Mouse (Mus musculus) stomach, embryonic 14.5 days (tissue): ENCODE results near the gene Naa40. TPM values are rescaled to one million over a fixed set of nuclear protein-coding genes. Genes with fewer than 3 reads are reported as not detected.

ENCODE experiments used
- ATAC-seq: fragments of 200-750 bp; cut with Nextera tagmentation; 2 replicates; pipeline ENCODE4 v1.8.0; 2017; ENCODE audit warnings: low read depth, moderate TSS enrichment; ENCODE audit not compliant: insufficient number of reproducible peaks, insufficient read depth, low FRiP score
- H3K27ac ChIP-seq: fragments of 300-500 bp; sonication (generic); 2 replicates; pipeline ENCODE4 v1.5.1; 2014; ENCODE audit warnings: mild to moderate bottlenecking, low read length, moderate library complexity, mixed read lengths
- H3K27me3 ChIP-seq: fragments of 300-500 bp; sonication (generic); 2 replicates; pipeline ENCODE4 v1.6.1; 2014; ENCODE audit warnings: low read length, control low read depth, mixed read lengths; ENCODE audit not compliant: control insufficient read depth, insufficient read depth
- H3K36me3 ChIP-seq: fragments of 300-500 bp; sonication (generic); 2 replicates; pipeline ENCODE4 v1.6.1; 2014; ENCODE audit warnings: mild to moderate bottlenecking, control low read depth, low read length, moderate library complexity, mixed read lengths; ENCODE audit not compliant: control insufficient read depth, insufficient read depth
- H3K4me1 ChIP-seq: fragments of 300-500 bp; sonication (generic); 2 replicates; pipeline ENCODE4 v1.6.1; 2014; ENCODE audit warnings: low read length, control low read depth, mixed read lengths; ENCODE audit not compliant: control insufficient read depth, insufficient read depth
- H3K4me2 ChIP-seq: fragments of 300-500 bp; sonication (generic); replicated peaks from 2 replicates; pipeline ENCODE4 v1.6.1; 2014; ENCODE audit warnings: low read depth, low read length, control low read depth
- H3K4me3 ChIP-seq: fragments of 300-500 bp; sonication (generic); 2 replicates; pipeline ENCODE4 v1.5.1; 2014; ENCODE audit warnings: low read depth, low read length, control low read depth
- H3K9ac ChIP-seq: fragments of 300-500 bp; sonication (generic); replicated peaks from 2 replicates; pipeline ENCODE4 v1.6.1; 2014; ENCODE audit warnings: low read depth, mild to moderate bottlenecking, control low read depth, low read length, moderate library complexity, mixed read lengths
- H3K9me3 ChIP-seq: fragments of 300-500 bp; sonication (generic); 2 replicates; pipeline ENCODE4 v1.6.1; 2016; ENCODE audit warnings: low read depth, low read length, control low read depth; ENCODE audit not compliant: control insufficient read depth
- WGBS: fragments of 180-500 bp; shearing (Covaris S2); extraction: QIAGEN DNeasy Blood & Tissue Kit; methylation state at CpG from one replicate; pipeline ENCODE4 v1.1.7; 2014; 5-methylcytosine and 5-hydroxymethylcytosine counted together
- polyA plus RNA-seq: library from polyadenylated mRNA; unstranded; fragments of >200 nt; fragmentation: Nextera tagmentation; extraction: Ambion mirVana; gene quantifications from 2 replicates; pipeline ENCODE4 v1.2.1, GENCODE M21; 2014

Naa40 gene
- polyA plus RNA-seq, 1 experiment from 2014 or later, result 59.6 TPM

DNA sequence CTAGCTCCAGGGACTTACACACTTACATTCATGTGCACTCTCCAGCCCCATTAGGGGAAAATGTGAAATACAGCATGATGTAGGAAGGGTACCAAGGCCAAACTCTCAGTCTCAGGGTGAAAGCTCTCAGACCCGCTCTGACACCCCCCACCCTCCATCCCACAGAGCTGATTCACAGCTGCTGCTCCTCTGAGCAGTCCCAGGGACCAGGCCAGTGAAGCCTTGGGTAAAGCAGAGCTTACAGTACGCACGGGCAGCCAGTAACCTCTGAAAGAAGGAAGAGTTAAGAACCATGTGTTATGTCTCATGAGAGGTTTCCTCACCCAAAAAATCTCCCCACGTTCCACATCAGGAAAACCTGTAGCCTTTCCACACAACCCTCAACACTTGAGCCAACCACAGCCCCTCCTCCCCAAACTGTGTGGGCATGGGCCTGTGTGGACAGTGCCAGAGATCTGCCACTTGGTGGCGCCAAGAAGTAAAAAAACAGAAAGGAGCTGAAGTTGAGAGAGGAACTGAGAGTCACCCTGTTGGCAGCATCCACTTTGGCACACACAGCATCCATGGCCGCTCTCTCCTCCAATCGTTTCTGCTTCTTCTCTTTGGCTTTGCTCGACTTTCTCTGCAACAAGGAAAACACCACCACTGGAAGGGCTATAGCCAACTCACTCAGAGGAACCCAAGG lies 6.3 kb downstream of the Naa40 start:
- no peaks in the 10 kb centered on the region for H3K9me3 ChIP-seq

DNA sequence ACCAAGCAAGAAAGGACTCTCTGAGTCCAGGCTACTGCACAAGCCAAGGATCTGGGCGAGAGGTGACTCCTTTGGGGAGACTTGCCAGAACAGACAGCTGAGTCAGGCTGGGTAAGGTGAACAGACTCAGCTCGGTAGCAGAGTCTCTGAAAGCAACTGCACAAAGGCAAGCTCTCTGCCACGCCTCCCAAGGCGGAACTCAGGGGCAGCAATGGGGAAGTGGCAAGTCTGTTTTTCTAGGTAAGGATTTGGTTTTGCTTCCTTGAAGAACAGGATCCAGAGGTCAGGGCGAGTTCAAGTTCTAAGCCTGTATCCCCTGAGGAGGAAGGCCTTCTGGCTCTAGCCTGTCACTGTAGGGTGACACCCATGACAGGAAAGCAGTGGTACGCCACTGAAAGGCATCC lies 14.5 kb downstream of the Naa40 start:
- no peak overlapping the region for H3K4me2 ChIP-seq
- H3K4me3 ChIP-seq, result no peak overlapping the region
- no peaks in the 10 kb centered on the region for H3K27me3 ChIP-seq
- H3K9me3 ChIP-seq, result no peaks in the 10 kb centered on the region
- 68% methylated on average over 6 of the region's 6 CpGs for WGBS
- H3K9ac ChIP-seq, result no peak overlapping the region
- peaks cover 40% of the 10 kb centered on the region for H3K36me3 ChIP-seq
- H3K27ac ChIP-seq, result no peak overlapping the region
- no peaks in the 10 kb centered on the region for H3K4me1 ChIP-seq
- peak; percentile 51; the same call in 1 of the 2 replicates for ATAC-seq

More for the DNA sequence above, 6.3 kb downstream of the Naa40 start:
- Histone ChIP-seq H3K36me3 (peaks cover 25% of the 10 kb centered on the region), H3K27ac (no peak overlapping the region), H3K27me3 (no peaks in the 10 kb centered on the region), H3K9ac (no peak overlapping the region), H3K4me3 (no peak overlapping the region), H3K4me2 (no peak overlapping the region), H3K4me1 (peaks cover 4% of the 10 kb centered on the region; the same call in 1 of the 2 replicates)
- 55% methylated on average over 8 of the region's 8 CpGs for WGBS
- ATAC-seq, result peak; percentile 69; the same call in 1 of the 2 replicates

DNA sequence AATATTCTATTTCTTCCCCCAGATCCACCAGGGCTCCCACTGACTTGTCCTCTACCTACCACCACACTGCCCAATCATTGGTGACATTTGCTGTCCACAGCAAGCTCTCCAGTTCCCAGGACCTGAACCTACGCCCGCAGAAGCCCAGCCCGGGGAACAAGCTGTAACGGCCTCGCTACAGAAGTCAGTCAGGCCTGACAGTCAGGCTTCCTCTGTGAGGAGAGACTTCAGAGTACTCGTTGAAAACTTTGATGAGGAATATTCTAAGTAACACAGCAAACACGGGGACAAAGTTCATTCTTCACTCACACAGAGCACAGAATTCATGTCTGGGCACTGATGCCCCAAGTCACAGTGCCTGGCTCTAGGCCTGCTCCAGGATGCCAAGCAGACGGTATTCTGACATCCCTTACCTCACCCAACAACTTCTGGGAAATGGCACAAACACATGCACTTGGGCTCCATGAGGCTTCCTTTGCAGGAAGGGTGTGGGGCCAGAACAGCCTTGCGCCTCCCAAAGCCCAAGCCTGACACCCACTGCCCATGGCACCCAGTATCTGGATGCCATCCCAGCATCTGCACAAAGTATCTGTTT lies 15.8 kb downstream of the Naa40 start:
- Histone ChIP-seq H3K9ac (no peak overlapping the region), H3K4me1 (no peaks in the 10 kb centered on the region), H3K36me3 (peaks cover 31% of the 10 kb centered on the region), H3K9me3 (no peaks in the 10 kb centered on the region), H3K4me3 (no peak overlapping the region), H3K27me3 (no peaks in the 10 kb centered on the region), H3K27ac (no peak overlapping the region), H3K4me2 (no peak overlapping the region)
- 86% methylated on average over 9 of the region's 9 CpGs for WGBS
- no peak for ATAC-seq

DNA sequence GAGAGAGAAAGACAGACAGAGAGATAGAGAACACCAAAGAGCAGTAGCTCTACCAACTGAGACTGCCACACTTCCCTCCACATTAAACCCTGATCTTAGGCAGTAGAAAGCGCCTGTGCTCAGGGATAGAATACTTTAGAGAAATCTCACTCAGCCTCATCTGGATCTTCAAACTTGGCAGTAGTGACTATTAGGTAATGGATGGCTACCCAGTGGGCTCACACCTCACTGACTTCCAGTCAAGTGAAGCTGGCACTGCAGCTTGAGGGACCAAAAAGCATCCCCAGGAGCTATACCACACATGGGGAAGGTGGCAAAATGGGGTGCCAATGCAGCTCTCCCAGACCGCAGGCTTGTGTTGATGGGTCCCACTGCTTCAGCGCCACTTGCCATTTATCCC lies 16.7 kb downstream of the Naa40 start:
- Histone ChIP-seq H3K9me3 (no peaks in the 10 kb centered on the region), H3K36me3 (peaks cover 23% of the 10 kb centered on the region), H3K27ac (no peak overlapping the region), H3K27me3 (no peaks in the 10 kb centered on the region), H3K9ac (no peak overlapping the region), H3K4me1 (no peaks in the 10 kb centered on the region), H3K4me2 (no peak overlapping the region), H3K4me3 (no peak overlapping the region)
- WGBS, result 92% methylated on average over 3 of the region's 3 CpGs
- ATAC-seq, result no peak

DNA sequence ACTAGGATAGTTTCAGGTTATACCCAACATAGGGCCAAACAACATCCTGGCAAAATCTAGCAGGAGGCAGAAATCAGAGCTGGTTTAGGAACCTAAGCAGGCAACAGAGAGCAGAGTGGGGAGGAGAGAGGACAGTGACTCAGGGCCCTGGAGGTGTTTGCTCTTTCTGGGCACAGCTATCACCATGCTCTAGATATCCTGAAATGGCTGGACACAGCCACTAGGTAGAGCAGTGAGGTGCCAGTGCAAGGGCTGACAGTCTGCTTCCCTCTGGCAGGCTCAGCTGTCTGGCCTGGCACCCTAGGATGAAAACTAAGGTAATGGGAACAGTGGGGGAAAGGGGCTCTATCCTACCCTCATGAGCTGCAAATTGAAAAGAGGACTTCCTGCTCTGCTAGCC lies 17.5 kb downstream of the Naa40 start:
- Histone ChIP-seq H3K9me3 (no peaks in the 10 kb centered on the region), H3K4me3 (no peak overlapping the region), H3K4me1 (no peaks in the 10 kb centered on the region), H3K27ac (no peak overlapping the region), H3K36me3 (peaks cover 18% of the 10 kb centered on the region), H3K9ac (no peak overlapping the region), H3K4me2 (no peak overlapping the region), H3K27me3 (no peaks in the 10 kb centered on the region)
- no peak for ATAC-seq

DNA sequence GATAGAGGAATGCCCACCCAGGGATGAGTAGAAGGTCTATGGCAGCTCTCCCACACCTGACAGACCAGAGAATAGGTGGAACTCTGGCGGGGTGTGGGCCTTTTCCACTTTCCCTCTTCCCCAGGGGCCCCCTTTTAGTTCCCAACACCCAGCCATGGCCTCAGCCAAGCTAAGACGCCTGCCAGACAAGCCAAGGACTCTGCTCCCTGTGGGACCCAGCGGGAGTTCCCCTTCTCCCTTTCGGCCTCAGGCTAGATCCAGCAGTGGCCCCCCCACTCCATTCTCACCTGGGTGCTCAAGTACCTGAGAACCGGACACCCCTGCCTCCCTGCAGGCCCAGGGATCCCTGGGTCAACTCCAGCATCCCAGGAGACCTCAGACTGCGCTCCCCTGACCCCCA lies 18.8 kb downstream of the Naa40 start:
- ATAC-seq, result no peak
- H3K9ac ChIP-seq, result no peak overlapping the region
- no peaks in the 10 kb centered on the region for H3K9me3 ChIP-seq
- 84% methylated on average over 6 of the region's 6 CpGs for WGBS
- H3K4me2 ChIP-seq, result no peak overlapping the region
- H3K4me1 ChIP-seq, result 0 out of 2 replicates have a peak, but pooled peaks cover 4% of the 10 kb centered on the region
- no peak overlapping the region for H3K27ac ChIP-seq
- peaks cover 6% of the 10 kb centered on the region; the same call in 1 of the 2 replicates for H3K36me3 ChIP-seq
- H3K4me3 ChIP-seq, result no peak overlapping the region
- no peaks in the 10 kb centered on the region for H3K27me3 ChIP-seq

DNA sequence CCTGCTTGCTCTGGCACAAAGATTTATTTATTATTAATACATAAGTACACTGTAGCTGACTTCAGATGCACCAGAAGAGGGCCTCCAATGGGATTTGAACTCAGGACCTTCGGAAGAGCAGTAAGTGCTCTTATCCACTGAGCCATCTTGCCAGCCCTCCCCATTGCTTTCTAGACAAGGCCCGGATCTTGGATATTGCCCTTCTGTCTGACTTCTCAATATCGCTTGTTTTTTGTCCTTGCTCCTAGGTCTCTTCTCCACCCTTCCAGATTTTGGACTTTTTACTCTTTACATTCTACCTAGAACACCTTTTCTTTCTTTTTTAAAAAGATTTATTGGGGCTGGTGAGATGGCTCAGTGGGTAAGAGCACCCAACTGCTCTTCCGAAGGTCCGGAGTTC lies 22.2 kb downstream of the Naa40 start:
- H3K27ac ChIP-seq, result no peak overlapping the region
- H3K27me3 ChIP-seq, result no peaks in the 10 kb centered on the region
- H3K4me3 ChIP-seq, result no peak overlapping the region
- no peak overlapping the region for H3K9ac ChIP-seq
- WGBS, result 93% methylated on average over 5 of the region's 5 CpGs
- no peak for ATAC-seq
- H3K4me2 ChIP-seq, result no peak overlapping the region
- no peaks in the 10 kb centered on the region for H3K9me3 ChIP-seq
- H3K36me3 ChIP-seq, result peaks cover 18% of the 10 kb centered on the region
- H3K4me1 ChIP-seq, result peaks cover 21% of the 10 kb centered on the region

DNA sequence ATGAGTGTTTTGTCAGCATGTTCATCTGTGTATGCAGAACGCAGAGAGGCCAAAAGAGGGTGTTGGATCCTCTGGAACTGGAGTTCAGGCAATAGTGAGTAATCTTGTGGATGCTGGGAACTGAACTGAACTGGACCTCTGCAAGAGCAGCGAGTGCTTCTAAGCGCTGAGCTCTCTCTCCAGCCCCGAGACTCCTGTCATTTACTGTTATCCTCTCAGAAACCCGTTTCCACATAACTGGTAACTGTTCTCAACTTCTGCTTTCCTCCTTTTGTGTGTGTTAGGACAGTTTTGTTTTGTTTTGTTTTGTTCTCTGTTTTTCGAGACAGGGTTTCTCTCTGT lies 23.1 kb downstream of the Naa40 start:
- WGBS, result 8% methylated on average over 6 of the region's 6 CpGs
- H3K27me3 ChIP-seq, result no peaks in the 10 kb centered on the region
- peak overlapping the region; percentile 42 for H3K4me2 ChIP-seq
- peaks cover 21% of the 10 kb centered on the region for H3K4me1 ChIP-seq
- ATAC-seq, result no peak
- no peak overlapping the region for H3K27ac ChIP-seq
- H3K36me3 ChIP-seq, result peaks cover 19% of the 10 kb centered on the region
- H3K4me3 ChIP-seq, result peak overlapping the region; percentile 65
- no peak overlapping the region for H3K9ac ChIP-seq
- H3K9me3 ChIP-seq, result no peaks in the 10 kb centered on the region
